Mouse (Mus musculus) limb, embryonic 10.5 days (tissue): ENCODE measurements around the gene Cd83. TPM values are rescaled to one million over a fixed set of nuclear protein-coding genes. Genes with fewer than 3 reads are reported as not detected.

Experiments
- DNase-seq: peaks from one replicate; pipeline ENCODE4 v3.0.0-alpha.2; 2017; ENCODE audit warnings: low spot score
- H3K27ac ChIP-seq: fragments of 300-500 bp; sonication (generic); 2 replicates; pipeline ENCODE4 v1.5.1; 2016; ENCODE audit warnings: mild to moderate bottlenecking
- H3K27me3 ChIP-seq: fragments of 300-500 bp; sonication (generic); 2 replicates; pipeline ENCODE4 v1.6.1; 2016; ENCODE audit warnings: low read depth, mild to moderate bottlenecking; ENCODE audit not compliant: poor library complexity, severe bottlenecking
- H3K36me3 ChIP-seq: fragments of 300-500 bp; sonication (generic); 2 replicates; pipeline ENCODE4 v1.6.1; 2016; ENCODE audit warnings: mild to moderate bottlenecking, moderate library complexity
- H3K4me1 ChIP-seq: fragments of 300-500 bp; sonication (generic); 2 replicates; pipeline ENCODE4 v1.6.1; 2016
- H3K4me3 ChIP-seq: fragments of 300-500 bp; sonication (generic); 2 replicates; pipeline ENCODE4 v1.5.1; 2016; ENCODE audit warnings: mild to moderate bottlenecking, moderate library complexity
- H3K9me3 ChIP-seq: fragments of 300-500 bp; sonication (generic); replicated peaks from 2 replicates; pipeline ENCODE4 v1.6.1; 2016; ENCODE audit warnings: mild to moderate bottlenecking
- WGBS: fragments of 180-500 bp; shearing (Covaris S2); methylation state at CpG from one replicate; pipeline ENCODE4 v1.1.7; 2016; 5-methylcytosine and 5-hydroxymethylcytosine counted together
- polyA plus RNA-seq: library from polyadenylated mRNA; unstranded; fragments of >200 nt; fragmentation: Nextera tagmentation; extraction: Ambion mirVana; gene quantifications from 2 replicates; pipeline ENCODE4 v1.2.1, GENCODE M21; 2016

Gene Cd83
- polyA plus RNA-seq, 1 experiment from 2014 or later: 5.0 TPM

- Histone ChIP-seq H3K27me3 (no peaks in the 10 kb centered on the region), H3K36me3 (no peaks in the 10 kb centered on the region; the same call in 1 of the 2 replicates), H3K9me3 (no peaks in the 10 kb centered on the region), H3K4me1 (0 out of 2 replicates have a peak, but pooled peaks cover 1% of the 10 kb centered on the region), H3K4me3 (no peak overlapping the region), H3K27ac (no peak overlapping the region)
- no peak for DNase-seq
- WGBS: 89% methylated on average over 8 of the region's 8 CpGs
Measured at GRCm38 (mm10) chr13:43802361-43803137, 18.0 kb downstream of the Cd83 start.

DNA sequence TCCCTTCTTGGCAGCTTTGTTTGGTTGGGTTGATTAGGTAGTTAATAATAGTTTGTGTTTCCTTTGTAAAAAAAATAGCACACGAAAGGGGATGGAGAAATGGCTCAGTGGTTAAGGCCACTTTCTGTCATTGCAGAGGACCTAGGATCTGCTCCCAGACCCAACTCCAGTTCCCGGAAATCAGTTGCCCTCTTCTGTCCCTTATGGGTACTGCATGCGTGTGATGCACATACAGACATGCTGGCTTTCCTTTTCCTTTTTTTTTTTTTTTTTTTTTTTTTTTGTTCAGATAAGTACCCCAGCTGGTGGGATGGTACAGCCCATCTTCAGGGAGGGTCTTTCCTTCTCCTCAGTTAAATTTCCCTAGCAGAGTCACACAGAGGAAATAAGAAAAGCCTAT lies 20.1 kb downstream of the Cd83 start:
- no peak for DNase-seq
- Histone ChIP-seq H3K27ac (no peak overlapping the region), H3K27me3 (no peaks in the 10 kb centered on the region), H3K4me3 (no peak overlapping the region), H3K36me3 (no peaks in the 10 kb centered on the region; the same call in 1 of the 2 replicates), H3K4me1 (no peaks in the 10 kb centered on the region), H3K9me3 (no peaks in the 10 kb centered on the region)
- 95% methylated on average over 3 of the region's 3 CpGs for WGBS

DNA sequence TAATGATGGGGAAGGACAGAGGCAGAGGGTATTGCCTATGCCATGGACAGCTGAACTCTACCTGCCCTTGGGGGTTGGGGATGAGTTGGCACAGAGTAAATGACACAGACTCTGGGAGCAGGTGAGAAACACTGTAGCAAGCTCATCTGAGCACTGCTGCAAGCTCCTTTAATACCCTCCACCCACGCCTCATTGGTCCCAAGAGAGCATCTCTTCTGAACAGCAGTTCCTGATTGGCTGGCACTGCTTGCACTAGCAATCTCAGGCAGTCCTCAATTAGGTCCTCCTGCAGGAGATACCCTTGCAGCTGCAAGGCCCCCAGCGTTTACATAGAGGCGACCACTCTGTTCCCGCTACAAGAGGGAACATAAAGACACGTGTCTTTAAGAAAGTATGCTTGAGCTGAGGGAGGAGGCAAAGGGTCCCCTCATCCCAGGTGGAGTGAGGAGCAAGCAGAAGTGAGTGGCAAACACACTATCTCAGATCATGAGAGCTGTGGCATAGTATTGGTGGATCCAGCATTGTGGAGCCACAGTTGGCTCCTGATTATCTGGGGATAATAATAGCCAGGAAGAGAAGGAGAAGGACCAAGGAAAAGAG lies 20.7 kb downstream of the Cd83 start:
- Histone ChIP-seq H3K27me3 (no peaks in the 10 kb centered on the region), H3K36me3 (no peaks in the 10 kb centered on the region; the same call in 1 of the 2 replicates), H3K27ac (no peak overlapping the region), H3K4me1 (no peaks in the 10 kb centered on the region), H3K4me3 (no peak overlapping the region), H3K9me3 (no peaks in the 10 kb centered on the region)
- no peak for DNase-seq
- WGBS: 88% methylated on average over 5 of the region's 5 CpGs

GRCm38 (mm10) chr13:43806371-43807271 lies 22.0 kb downstream of the Cd83 start:
- Histone ChIP-seq H3K9me3 (no peaks in the 10 kb centered on the region), H3K4me3 (no peak overlapping the region), H3K4me1 (no peaks in the 10 kb centered on the region), H3K36me3 (no peaks in the 10 kb centered on the region; the same call in 1 of the 2 replicates), H3K27me3 (no peaks in the 10 kb centered on the region), H3K27ac (no peak overlapping the region)
- DNase-seq: no peak
- WGBS: 85% methylated on average over 14 of the region's 14 CpGs

- Histone ChIP-seq H3K27me3 (no peaks in the 10 kb centered on the region), H3K4me1 (no peaks in the 10 kb centered on the region), H3K36me3 (no peaks in the 10 kb centered on the region), H3K9me3 (no peaks in the 10 kb centered on the region), H3K27ac (no peak overlapping the region), H3K4me3 (no peak overlapping the region)
- WGBS: 91% methylated on average over 3 of the region's 3 CpGs
- no peak for DNase-seq
Measured at GRCm38 (mm10) chr13:43807272-43807675, 22.7 kb downstream of the Cd83 start.

DNA sequence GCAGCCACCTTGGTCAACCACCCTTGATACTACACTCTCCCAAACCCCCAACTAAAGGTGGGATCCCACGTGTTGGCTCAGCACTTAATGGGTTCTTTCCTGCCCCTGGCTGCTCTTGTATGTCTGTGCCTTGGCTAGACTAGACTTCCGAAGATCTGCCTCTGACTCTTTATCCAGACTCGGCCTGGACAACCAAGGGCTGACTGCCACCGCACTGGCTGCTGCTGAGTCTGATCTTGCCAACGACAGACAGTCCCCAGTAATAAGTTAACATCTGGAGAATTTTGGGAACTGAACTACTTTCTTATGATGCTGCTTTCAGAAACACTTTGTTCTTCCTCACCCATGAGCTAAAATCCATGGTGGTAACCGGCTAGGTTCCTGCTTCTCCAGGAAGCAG lies 26.0 kb downstream of the Cd83 start:
- DNase-seq: no peak
- H3K27me3 ChIP-seq: no peaks in the 10 kb centered on the region
- H3K9me3 ChIP-seq: no peaks in the 10 kb centered on the region
- no peak overlapping the region for H3K4me3 ChIP-seq
- no peaks in the 10 kb centered on the region for H3K4me1 ChIP-seq
- no peaks in the 10 kb centered on the region for H3K36me3 ChIP-seq
- 87% methylated on average over 6 of the region's 6 CpGs for WGBS
- no peak overlapping the region for H3K27ac ChIP-seq

DNA sequence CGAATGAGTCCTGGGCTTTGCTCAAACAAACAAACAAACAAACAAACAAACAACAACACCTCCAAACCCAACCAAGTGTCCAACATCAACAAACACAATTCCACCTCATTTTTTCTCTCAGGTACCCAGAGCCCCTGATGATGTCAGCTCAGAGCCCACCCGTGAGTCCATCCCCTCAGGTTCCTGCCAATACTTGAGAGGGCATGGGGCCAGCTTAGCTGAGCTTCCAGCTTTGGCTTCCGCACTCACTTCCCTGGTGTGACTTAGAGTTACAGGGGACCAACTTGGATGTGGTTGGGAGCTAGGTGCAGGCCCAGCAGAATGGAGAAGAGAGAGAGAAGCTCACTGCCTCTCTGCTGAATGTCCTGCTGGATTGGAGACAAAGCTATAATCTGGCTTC lies 27.3 kb downstream of the Cd83 start:
- no peak for DNase-seq
- H3K4me1 ChIP-seq: no peaks in the 10 kb centered on the region
- no peaks in the 10 kb centered on the region for H3K27me3 ChIP-seq
- no peaks in the 10 kb centered on the region for H3K36me3 ChIP-seq
- no peaks in the 10 kb centered on the region for H3K9me3 ChIP-seq
- 89% methylated on average over 3 of the region's 3 CpGs for WGBS
- no peak overlapping the region for H3K27ac ChIP-seq
- H3K4me3 ChIP-seq: no peak overlapping the region

DNA sequence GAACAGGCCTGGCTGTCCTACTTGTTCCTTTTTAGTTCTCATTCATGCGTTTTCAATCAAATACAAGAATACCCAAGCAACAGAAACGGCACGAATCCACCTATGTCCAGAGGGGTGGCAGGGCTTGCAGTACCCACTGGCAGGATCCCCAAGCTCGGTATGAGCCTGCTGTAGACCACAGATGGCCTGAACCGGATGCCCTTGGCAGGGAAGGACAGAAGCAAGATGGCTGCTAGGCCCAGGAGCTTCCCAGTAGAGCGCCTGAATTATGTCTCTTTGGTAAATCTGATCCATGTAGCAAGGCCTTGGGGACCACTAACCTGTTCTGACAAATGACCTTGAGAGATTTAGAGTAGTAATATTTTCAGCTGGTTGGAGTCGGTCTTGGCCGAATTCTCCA lies 28.9 kb downstream of the Cd83 start:
- no peak overlapping the region for H3K27ac ChIP-seq
- H3K27me3 ChIP-seq: no peaks in the 10 kb centered on the region
- DNase-seq: no peak
- 90% methylated on average over 8 of the region's 8 CpGs for WGBS
- H3K4me3 ChIP-seq: no peak overlapping the region
- no peaks in the 10 kb centered on the region for H3K4me1 ChIP-seq
- no peaks in the 10 kb centered on the region for H3K9me3 ChIP-seq
- no peaks in the 10 kb centered on the region for H3K36me3 ChIP-seq

- H3K27ac ChIP-seq: no peak overlapping the region
- 90% methylated on average over 3 of the region's 3 CpGs for WGBS
- H3K4me1 ChIP-seq: no peaks in the 10 kb centered on the region
- no peaks in the 10 kb centered on the region for H3K36me3 ChIP-seq
- H3K27me3 ChIP-seq: no peaks in the 10 kb centered on the region
- H3K9me3 ChIP-seq: no peaks in the 10 kb centered on the region
- no peak for DNase-seq
- H3K4me3 ChIP-seq: no peak overlapping the region
Measured at GRCm38 (mm10) chr13:43817461-43817860, 32.9 kb downstream of the Cd83 start.

DNA sequence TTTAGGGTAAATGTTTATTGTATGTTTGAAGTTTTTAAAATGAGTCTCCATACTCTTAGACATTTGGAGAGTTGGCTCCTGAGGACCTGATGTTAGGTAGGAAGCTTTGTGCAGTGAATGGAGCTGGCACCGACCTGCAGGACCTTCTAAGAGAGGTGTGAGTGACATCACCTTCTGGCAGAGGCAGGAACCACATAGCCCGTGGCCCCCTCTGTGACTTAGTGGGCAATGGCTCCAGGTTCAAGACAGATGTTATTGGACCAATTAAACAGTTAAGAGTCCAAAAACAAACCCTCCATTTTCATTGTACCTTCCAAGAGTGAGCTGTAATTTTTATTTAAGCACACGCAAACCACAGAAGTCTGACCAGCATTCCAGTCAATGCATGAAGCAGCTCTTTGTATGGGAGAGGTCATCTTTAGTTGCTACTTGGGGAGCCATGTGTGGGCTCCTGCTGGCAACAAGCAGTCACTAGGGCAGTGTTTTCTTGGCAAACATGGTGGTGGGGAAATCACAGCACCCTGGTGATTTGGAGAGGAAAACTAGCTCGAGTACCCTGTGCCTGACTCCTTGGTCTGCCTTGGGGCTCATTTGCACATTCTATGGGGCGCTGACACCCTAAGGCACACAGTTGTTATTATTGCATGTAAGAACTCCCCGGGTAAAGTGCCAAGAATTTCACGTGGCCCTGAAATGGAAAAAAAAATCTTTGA lies 33.9 kb downstream of the Cd83 start:
- WGBS: 73% methylated on average over 7 of the region's 7 CpGs
- H3K27ac ChIP-seq: no peak overlapping the region

GRCm38 (mm10) chr13:43819020-43819310 lies 34.4 kb downstream of the Cd83 start:
- no peaks in the 10 kb centered on the region for H3K27me3 ChIP-seq
- no peaks in the 10 kb centered on the region for H3K9me3 ChIP-seq
- H3K4me3 ChIP-seq: no peak overlapping the region
- no peaks in the 10 kb centered on the region for H3K36me3 ChIP-seq
- WGBS: 92% methylated on average over 6 of the region's 6 CpGs
- no peaks in the 10 kb centered on the region for H3K4me1 ChIP-seq
- H3K27ac ChIP-seq: no peak overlapping the region
- DNase-seq: no peak

More for the DNA sequence above, 33.9 kb downstream of the Cd83 start:
- Histone ChIP-seq H3K4me3 (no peak overlapping the region), H3K4me1 (no peaks in the 10 kb centered on the region), H3K9me3 (no peaks in the 10 kb centered on the region), H3K36me3 (no peaks in the 10 kb centered on the region), H3K27me3 (no peaks in the 10 kb centered on the region)
- DNase-seq: no peak

DNA sequence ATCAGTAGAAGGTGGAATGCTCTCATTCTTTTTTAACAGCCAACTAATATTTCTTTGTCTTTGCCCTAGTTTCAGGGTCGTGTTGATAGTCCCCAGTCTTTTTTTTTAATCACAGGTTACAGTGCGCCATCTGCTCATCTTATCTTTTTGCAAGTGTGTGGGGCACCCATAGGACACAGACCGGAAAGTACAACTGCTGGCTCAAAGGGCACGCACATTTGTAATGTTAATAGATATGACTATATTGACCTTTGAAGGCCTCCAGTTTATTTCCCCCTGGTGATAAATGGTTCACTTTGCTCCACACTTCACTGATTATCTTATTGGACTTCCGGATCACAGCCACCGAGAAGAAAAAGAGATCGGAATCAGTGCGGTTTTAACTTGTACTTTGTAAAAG lies 35.5 kb downstream of the Cd83 start:
- Histone ChIP-seq H3K36me3 (no peaks in the 10 kb centered on the region), H3K9me3 (no peaks in the 10 kb centered on the region), H3K27me3 (no peaks in the 10 kb centered on the region), H3K4me1 (no peaks in the 10 kb centered on the region), H3K27ac (no peak overlapping the region), H3K4me3 (no peak overlapping the region)
- DNase-seq: no peak
- WGBS: 92% methylated on average over 8 of the region's 8 CpGs
